Mouse (Mus musculus) erythroblast, embryonic 14.5 days (primary cell): Measurements from ENCODE around the gene Agfg2. TPM values are rescaled to one million over a fixed set of nuclear protein-coding genes. Genes with fewer than 3 reads are reported as not detected.
"Not testable (repeated sequence)": the region's sequence is repeated elsewhere in the genome, so short reads cannot be mapped to it uniquely, and the experiment has no call there.

Experiments
- H3K27me3 ChIP-seq: 2 replicates; pipeline ENCODE4 v1.6.1; 2012; ENCODE audit warnings: inconsistent platforms; ENCODE audit not compliant: control insufficient read depth
- H3K36me3 ChIP-seq: 2 replicates; pipeline ENCODE4 v1.6.1; 2012; ENCODE audit warnings: mild to moderate bottlenecking, inconsistent platforms; ENCODE audit not compliant: control insufficient read depth
- H3K4me1 ChIP-seq: 2 replicates; pipeline ENCODE4 v1.6.1; 2012; ENCODE audit warnings: inconsistent platforms; ENCODE audit not compliant: control insufficient read depth
- H3K4me3 ChIP-seq: replicated peaks from 2 replicates; pipeline ENCODE3; 2012; ENCODE audit warnings: moderate library complexity, mild to moderate bottlenecking, inconsistent platforms
- H3K9me3 ChIP-seq: 2 replicates; pipeline ENCODE4 v1.6.1; 2012; ENCODE audit warnings: low read length, inconsistent platforms, mixed read lengths; ENCODE audit not compliant: control insufficient read depth
- GATA1 ChIP-seq: IDR thresholded peaks from 2 replicates; pipeline ENCODE4 v1.6.1; 2012; ENCODE audit warnings: low read length, inconsistent platforms, mixed read lengths
- TAL1 ChIP-seq: IDR thresholded peaks from 3 replicates; pipeline ENCODE4 v1.6.1; 2012; ENCODE audit warnings: low read length, inconsistent platforms, mixed read lengths
- polyA plus RNA-seq: library from polyadenylated mRNA; stranded (reverse); fragments of >175 nt; gene quantifications from 2 replicates; pipeline ENCODE4 v1.2.3, GENCODE M21; 2012

Agfg2 gene
- polyA plus RNA-seq, 1 experiment, result 17.1 TPM

GRCm38 (mm10) chr5:137628498-137629305 lies 55.8 kb downstream of the Agfg2 start, which contains the start of the genes Fbxo24, Lrch4 and Gm20605:
Fbxo24 (minus strand) TSS chr5:137629002.
Lrch4 (plus strand) TSS chr5:137629121.
Gm20605 (plus strand) TSS chr5:137629175.
- Histone ChIP-seq H3K9me3 (no peaks in the 10 kb centered on the region), H3K27me3 (peaks cover 2% of the 10 kb centered on the region; the same call in 1 of the 2 replicates), H3K4me1 (peaks cover 56% of the 10 kb centered on the region), H3K36me3 (peaks cover 32% of the 10 kb centered on the region), H3K4me3 (peak within 1 kb of the TSS; percentile 99)
- TF ChIP-seq TAL1 (no peak), GATA1 (no peak)

- H3K27me3 ChIP-seq, result peaks cover 2% of the 10 kb centered on the region; the same call in 1 of the 2 replicates
- peak overlapping the region; percentile 99 for H3K4me3 ChIP-seq
- H3K9me3 ChIP-seq, result peaks cover 1% of the 10 kb centered on the region
- peaks cover 25% of the 10 kb centered on the region for H3K36me3 ChIP-seq
- peaks cover 53% of the 10 kb centered on the region for H3K4me1 ChIP-seq
- no peak for TF ChIP-seq TAL1
- no peak for TF ChIP-seq GATA1
These were observed 56.5 kb downstream of the Agfg2 start for GRCm38 (mm10) chr5:137627991-137628390.

GRCm38 (mm10) chr5:137623937-137624530 lies 60.5 kb downstream of the Agfg2 start:
- no peaks in the 10 kb centered on the region for H3K36me3 ChIP-seq
- H3K9me3 ChIP-seq, result peaks cover 4% of the 10 kb centered on the region
- peaks cover 12% of the 10 kb centered on the region for H3K27me3 ChIP-seq
- TF ChIP-seq GATA1, result no peak
- no peak for TF ChIP-seq TAL1
- H3K4me1 ChIP-seq, result peaks cover 20% of the 10 kb centered on the region
- no peak overlapping the region for H3K4me3 ChIP-seq

GRCm38 (mm10) chr5:137615347-137615746 lies 69.2 kb downstream of the Agfg2 start:
- TF ChIP-seq TAL1 (no peak), GATA1 (no peak)
- Histone ChIP-seq H3K36me3 (no peaks in the 10 kb centered on the region), H3K4me3 (no peak overlapping the region), H3K4me1 (peaks cover 11% of the 10 kb centered on the region), H3K9me3 (no peaks in the 10 kb centered on the region), H3K27me3 (peaks cover 26% of the 10 kb centered on the region)

- Histone ChIP-seq H3K27me3 (peaks cover 29% of the 10 kb centered on the region), H3K4me1 (peaks cover 11% of the 10 kb centered on the region)
- H3K36me3 ChIP-seq, H3K4me3 ChIP-seq, H3K9me3 ChIP-seq: not testable (repeated sequence)
These were observed 69.6 kb downstream of the Agfg2 start for GRCm38 (mm10) chr5:137614921-137615320.

- no peaks in the 10 kb centered on the region for H3K9me3 ChIP-seq
- TF ChIP-seq GATA1, result no peak
- no peak for TF ChIP-seq TAL1
- H3K27me3 ChIP-seq, result peaks cover 29% of the 10 kb centered on the region
- no peak within 1 kb of the TSS for H3K4me3 ChIP-seq
- H3K4me1 ChIP-seq, result peaks cover 13% of the 10 kb centered on the region
- no peaks in the 10 kb centered on the region for H3K36me3 ChIP-seq
These were observed 71.0 kb downstream of the Agfg2 start, which contains the start of gene Pcolce for GRCm38 (mm10) chr5:137613550-137613949. Pcolce (minus strand) TSS chr5:137613784.

- H3K4me3 ChIP-seq, result no peak overlapping the region
- H3K4me1 ChIP-seq, result peaks cover 14% of the 10 kb centered on the region
- H3K9me3 ChIP-seq, result no peaks in the 10 kb centered on the region
- H3K36me3 ChIP-seq, result no peaks in the 10 kb centered on the region
- TF ChIP-seq GATA1 (no peak), TAL1 (no peak)
- peaks cover 29% of the 10 kb centered on the region for H3K27me3 ChIP-seq
These were observed 71.5 kb downstream of the Agfg2 start for GRCm38 (mm10) chr5:137613076-137613475.

GRCm38 (mm10) chr5:137611245-137611602 lies 73.3 kb downstream of the Agfg2 start:
- Histone ChIP-seq H3K4me3 (no peak overlapping the region), H3K27me3 (peaks cover 31% of the 10 kb centered on the region), H3K36me3 (peaks cover 5% of the 10 kb centered on the region), H3K9me3 (no peaks in the 10 kb centered on the region), H3K4me1 (peaks cover 20% of the 10 kb centered on the region)
- TF ChIP-seq GATA1 (no peak), TAL1 (no peak)

- no peak overlapping the region for H3K4me3 ChIP-seq
- H3K27me3 ChIP-seq, result peaks cover 31% of the 10 kb centered on the region
- H3K9me3 ChIP-seq, result no peaks in the 10 kb centered on the region
- H3K36me3 ChIP-seq, result peaks cover 8% of the 10 kb centered on the region
- H3K4me1 ChIP-seq, result peaks cover 25% of the 10 kb centered on the region
- TF ChIP-seq GATA1 (no peak), TAL1 (no peak)
These were observed 73.8 kb downstream of the Agfg2 start for GRCm38 (mm10) chr5:137610548-137611244.
